Mouse (Mus musculus): ENCODE data around the gene Btrc. TPM values are rescaled to one million over a fixed set of nuclear protein-coding genes. Genes with fewer than 3 reads are reported as not detected.

Gene Btrc
- polyA plus RNA-seq, 1 experiment = 5.0 TPM

DNA sequence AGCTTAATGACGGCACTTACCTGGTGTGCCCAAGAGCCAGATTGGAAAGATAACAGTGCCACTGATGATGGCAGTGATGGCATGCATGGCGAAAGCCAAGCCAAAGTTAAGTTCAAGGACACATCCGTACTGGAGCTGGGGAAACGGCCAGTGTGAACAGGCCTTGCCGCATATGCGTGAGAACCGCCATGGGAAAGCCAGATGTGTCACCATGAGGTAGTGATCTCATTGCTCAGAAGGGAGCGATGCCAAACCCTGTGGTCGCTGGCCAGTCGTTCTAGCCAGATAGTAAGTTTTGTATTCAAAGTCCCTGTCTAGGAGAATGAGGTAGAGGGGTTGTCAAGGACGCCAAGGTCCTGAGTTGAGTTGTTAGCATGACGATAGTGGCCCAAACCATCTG is 152.7 kb downstream of the Btrc start:
- peaks cover 87% of the 10 kb centered on the region for H3K36me3 ChIP-seq (replicated peaks; ENCODE audit: low read length)

DNA sequence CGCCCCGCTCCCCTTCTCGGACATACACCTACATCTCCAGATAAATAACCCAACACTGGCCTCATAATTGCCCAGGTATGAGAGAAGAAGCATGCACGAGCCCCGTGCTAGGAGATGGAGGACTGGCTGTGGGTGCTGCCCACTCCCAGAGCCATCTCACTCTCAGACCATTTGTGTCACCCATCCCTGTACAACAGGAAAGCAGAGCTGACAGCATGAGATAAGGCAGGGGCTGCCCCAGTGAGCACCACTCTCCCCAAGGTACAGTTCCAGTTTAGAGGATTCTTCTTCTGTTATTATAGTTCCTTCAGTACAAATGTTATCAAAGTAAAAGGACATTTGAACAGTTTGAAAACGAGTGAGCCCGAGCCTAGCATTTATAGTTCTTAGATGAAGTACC is 163.8 kb downstream of the Btrc start:
- peaks cover 5% of the 10 kb centered on the region for H3K27me3 ChIP-seq (replicated peaks)
- no peak for TF ChIP-seq GATA1 (IDR thresholded peaks at IDR 0.05; ENCODE audit: borderline replicate concordance, low read length)
- no peak for TF ChIP-seq FLI1 (IDR thresholded peaks at IDR 0.05; ENCODE audit: low read length)
- no peak overlapping the region for H3K4me3 ChIP-seq (replicated peaks)
- no peaks in the 10 kb centered on the region for H3K9me3 ChIP-seq
- peaks cover 38% of the 10 kb centered on the region for H3K4me1 ChIP-seq
- peaks cover 63% of the 10 kb centered on the region for H3K36me3 ChIP-seq (replicated peaks; ENCODE audit: low read length)

More for the DNA sequence above, 152.7 kb downstream of the Btrc start:
- H3K9me3 ChIP-seq = no peaks in the 10 kb centered on the region
- no peak overlapping the region for H3K4me3 ChIP-seq (replicated peaks)
- TF ChIP-seq GATA1 (IDR thresholded peaks at IDR 0.05; ENCODE audit: borderline replicate concordance, low read length) (no peak), FLI1 (IDR thresholded peaks at IDR 0.05; ENCODE audit: low read length) (no peak)
- H3K27me3 ChIP-seq (replicated peaks) = no peaks in the 10 kb centered on the region
- H3K4me1 ChIP-seq = no peaks in the 10 kb centered on the region

DNA sequence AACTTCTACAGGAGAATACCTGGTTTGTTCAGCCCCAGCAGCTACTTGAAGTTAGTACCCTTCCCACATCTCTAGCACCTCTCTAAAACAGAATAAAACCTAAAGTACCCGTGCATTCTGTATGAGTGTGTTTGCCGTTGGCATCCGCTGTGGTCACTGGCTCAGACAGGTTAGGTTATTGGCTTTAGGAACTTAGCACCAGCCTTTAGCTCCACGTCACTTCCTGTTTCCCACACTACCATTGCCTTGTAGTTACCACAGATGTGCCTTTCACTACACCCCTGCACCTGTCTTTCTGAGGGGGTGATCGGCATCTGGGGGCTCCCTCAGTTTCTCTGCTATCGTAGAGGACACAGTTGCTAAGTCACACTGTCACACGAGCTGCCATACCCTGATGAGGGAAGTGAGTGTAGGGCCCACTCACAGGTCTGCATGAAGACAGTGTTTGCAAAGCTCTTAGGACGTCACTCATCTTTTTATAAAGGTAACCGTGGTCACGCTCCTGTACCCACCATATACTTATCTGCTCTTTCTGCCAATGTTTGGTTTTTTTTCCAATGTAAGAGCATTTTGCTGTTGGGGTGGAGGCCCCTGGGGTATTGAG is 164.5 kb downstream of the Btrc start:
- H3K27me3 ChIP-seq (replicated peaks) = peaks cover 6% of the 10 kb centered on the region
- no peaks in the 10 kb centered on the region for H3K9me3 ChIP-seq
- H3K4me3 ChIP-seq (replicated peaks) = no peak overlapping the region
- TF ChIP-seq GATA1 (IDR thresholded peaks at IDR 0.05; ENCODE audit: borderline replicate concordance, low read length) (no peak), FLI1 (IDR thresholded peaks at IDR 0.05; ENCODE audit: low read length) (no peak)
- H3K4me1 ChIP-seq = peaks cover 38% of the 10 kb centered on the region
- peaks cover 58% of the 10 kb centered on the region for H3K36me3 ChIP-seq (replicated peaks; ENCODE audit: low read length)

DNA sequence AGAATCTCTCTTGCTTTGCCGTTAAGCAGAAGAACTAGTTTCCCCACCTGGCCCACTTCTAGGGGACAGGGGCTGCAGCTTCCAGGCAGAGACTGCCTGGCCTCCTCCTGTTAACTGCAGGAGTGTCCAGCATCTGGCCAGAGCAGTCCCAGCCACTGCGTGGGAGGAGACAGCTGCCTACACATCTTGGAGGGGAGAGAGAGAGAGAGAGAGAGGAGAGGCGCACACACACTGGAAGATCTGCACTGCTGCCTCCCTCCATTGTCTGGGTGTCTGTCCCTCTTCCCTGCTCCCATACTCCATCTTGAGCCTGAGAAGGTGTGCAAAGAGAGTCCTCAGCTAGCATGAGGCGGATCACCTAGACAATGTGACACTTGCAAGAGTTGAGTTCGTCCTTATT is 165.8 kb downstream of the Btrc start:
- peaks cover 9% of the 10 kb centered on the region for H3K27me3 ChIP-seq (replicated peaks)
- H3K4me1 ChIP-seq = peaks cover 38% of the 10 kb centered on the region
- TF ChIP-seq FLI1 (IDR thresholded peaks at IDR 0.05; ENCODE audit: low read length) (no peak), GATA1 (IDR thresholded peaks at IDR 0.05; ENCODE audit: borderline replicate concordance, low read length) (no peak)
- peaks cover 52% of the 10 kb centered on the region for H3K36me3 ChIP-seq (replicated peaks; ENCODE audit: low read length)
- no peak overlapping the region for H3K4me3 ChIP-seq (replicated peaks)
- H3K9me3 ChIP-seq = no peaks in the 10 kb centered on the region

DNA sequence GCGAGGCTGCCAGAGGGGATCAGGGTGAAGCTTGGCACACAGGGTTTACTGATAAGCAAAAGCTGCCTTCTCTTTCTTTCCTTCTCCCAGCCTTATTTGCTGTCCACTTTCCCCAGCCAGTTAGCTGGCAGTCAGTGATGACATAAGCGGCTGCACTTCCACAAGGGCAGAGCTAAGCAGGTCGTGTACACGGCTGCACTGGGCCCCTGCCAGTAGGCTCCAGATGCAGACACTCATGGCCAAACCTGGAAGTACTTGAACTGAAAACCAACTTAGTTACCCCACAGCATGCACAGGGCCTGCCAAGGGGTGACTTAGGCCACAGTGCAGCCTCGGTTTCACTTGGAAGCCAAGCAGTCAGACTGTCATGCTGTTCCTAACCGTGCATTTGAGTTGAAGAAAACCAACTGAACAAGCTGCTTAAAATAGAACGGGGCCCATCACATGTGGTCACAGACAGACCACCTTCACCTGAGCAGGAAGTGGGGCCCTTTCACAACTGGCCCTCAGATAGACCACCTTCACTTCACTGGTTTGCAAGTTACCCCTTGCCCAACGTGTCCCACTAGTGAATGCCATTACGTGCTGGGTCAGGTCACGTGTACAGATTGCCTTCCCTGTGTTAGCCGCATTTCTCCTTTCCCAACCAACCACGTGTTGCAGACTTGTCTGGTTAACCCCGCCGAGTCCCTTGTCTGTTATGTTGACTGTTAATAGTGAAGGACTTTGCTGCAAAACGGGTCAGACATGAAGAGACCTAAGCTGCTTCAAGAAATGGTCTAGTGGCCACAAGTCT is 166.9 kb downstream of the Btrc start:
- Histone ChIP-seq H3K36me3 (replicated peaks; ENCODE audit: low read length) (peaks cover 50% of the 10 kb centered on the region), H3K27me3 (replicated peaks) (peaks cover 11% of the 10 kb centered on the region), H3K9me3 (no peaks in the 10 kb centered on the region), H3K4me1 (peaks cover 38% of the 10 kb centered on the region), H3K4me3 (replicated peaks) (no peak overlapping the region)
- TF ChIP-seq GATA1 (IDR thresholded peaks at IDR 0.05; ENCODE audit: borderline replicate concordance, low read length) = no peak

DNA sequence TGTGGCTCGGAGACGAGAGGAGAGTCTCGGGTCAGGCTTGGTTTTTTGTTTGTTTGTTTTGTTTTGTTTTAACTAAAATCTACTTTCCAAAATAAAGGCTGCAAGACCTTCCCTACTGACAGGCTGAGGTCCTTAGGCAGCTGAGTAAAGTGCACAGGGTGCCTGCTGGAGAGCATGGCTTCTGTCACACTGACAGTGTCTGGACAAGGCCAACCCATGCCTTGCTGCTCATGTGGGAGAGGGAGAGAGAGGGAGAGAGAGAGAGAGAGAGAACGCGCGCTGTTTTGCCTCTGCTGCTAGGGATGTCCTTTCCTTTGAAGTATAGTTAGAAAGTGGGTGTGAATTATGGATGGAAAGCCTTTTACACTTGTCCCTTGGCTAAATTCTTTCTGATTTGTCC is 168.0 kb downstream of the Btrc start:
- Histone ChIP-seq H3K4me3 (replicated peaks) (no peak overlapping the region), H3K27me3 (replicated peaks) (peaks cover 21% of the 10 kb centered on the region), H3K9me3 (no peaks in the 10 kb centered on the region), H3K4me1 (peaks cover 34% of the 10 kb centered on the region), H3K36me3 (replicated peaks; ENCODE audit: low read length) (peaks cover 46% of the 10 kb centered on the region)
- TF ChIP-seq FLI1 (IDR thresholded peaks at IDR 0.05; ENCODE audit: low read length) (no peak), GATA1 (IDR thresholded peaks at IDR 0.05; ENCODE audit: borderline replicate concordance, low read length) (no peak)

DNA sequence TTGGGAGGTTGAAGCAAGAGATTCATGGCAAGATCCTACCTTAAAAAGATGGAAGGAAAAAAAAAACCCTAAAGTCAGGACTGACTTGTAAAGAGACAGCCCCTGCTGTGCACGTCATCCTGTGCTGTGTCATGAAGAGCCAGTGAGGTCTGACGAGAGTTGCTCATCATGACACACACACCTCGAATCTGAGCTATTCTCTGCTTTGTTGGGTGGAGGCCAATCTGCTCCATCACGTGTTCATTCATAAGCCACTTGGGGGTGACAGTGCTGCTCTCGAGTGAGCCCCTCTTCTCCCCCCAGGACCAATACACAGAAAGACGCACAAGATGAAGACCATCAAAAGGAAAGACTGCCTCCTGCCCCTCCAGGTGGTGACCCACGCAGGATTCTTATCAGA is 170.1 kb downstream of the Btrc start:
- Histone ChIP-seq H3K4me1 (peaks cover 27% of the 10 kb centered on the region), H3K9me3 (no peaks in the 10 kb centered on the region), H3K36me3 (replicated peaks; ENCODE audit: low read length) (peaks cover 25% of the 10 kb centered on the region), H3K4me3 (replicated peaks) (no peak overlapping the region), H3K27me3 (replicated peaks) (peaks cover 24% of the 10 kb centered on the region)
- TF ChIP-seq FLI1 (IDR thresholded peaks at IDR 0.05; ENCODE audit: low read length) = no peak
- TF ChIP-seq GATA1 (IDR thresholded peaks at IDR 0.05; ENCODE audit: borderline replicate concordance, low read length) = no peak

- H3K27me3 ChIP-seq (replicated peaks) = peaks cover 35% of the 10 kb centered on the region
- H3K9me3 ChIP-seq = no peaks in the 10 kb centered on the region
- H3K4me1 ChIP-seq = peaks cover 17% of the 10 kb centered on the region
- H3K4me3 ChIP-seq (replicated peaks) = no peak overlapping the region
- TF ChIP-seq GATA1 (IDR thresholded peaks at IDR 0.05; ENCODE audit: borderline replicate concordance, low read length) (no peak), FLI1 (IDR thresholded peaks at IDR 0.05; ENCODE audit: low read length) (no peak)
- H3K36me3 ChIP-seq (replicated peaks; ENCODE audit: low read length) = peaks cover 9% of the 10 kb centered on the region
Observed at GRCm38 (mm10) chr19:45535214-45535735, 171.7 kb downstream of the Btrc start.

DNA sequence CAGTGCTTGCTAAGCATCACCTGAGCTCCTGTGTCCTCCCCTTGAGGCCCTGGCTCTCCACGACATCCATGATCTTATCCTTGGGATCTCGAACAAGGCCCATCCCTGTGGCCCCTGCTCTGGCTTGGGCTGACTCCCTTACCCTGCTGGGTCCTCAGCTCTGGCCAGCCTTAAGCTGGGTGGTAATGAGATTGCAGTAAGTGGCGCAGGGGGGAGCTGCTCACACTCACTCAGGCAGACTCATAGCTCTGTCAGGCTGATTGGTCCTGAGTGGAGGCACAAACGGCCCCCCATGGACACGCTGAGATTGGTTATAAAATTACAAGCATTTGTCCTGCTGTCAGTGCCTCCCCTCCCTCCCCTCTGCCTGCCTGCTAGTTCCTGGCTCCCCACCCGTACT is 172.4 kb downstream of the Btrc start:
- H3K4me1 ChIP-seq = peaks cover 11% of the 10 kb centered on the region
- H3K4me3 ChIP-seq (replicated peaks) = no peak overlapping the region
- TF ChIP-seq FLI1 (IDR thresholded peaks at IDR 0.05; ENCODE audit: low read length) = no peak
- no peak for TF ChIP-seq GATA1 (IDR thresholded peaks at IDR 0.05; ENCODE audit: borderline replicate concordance, low read length)
- H3K27me3 ChIP-seq (replicated peaks) = peaks cover 40% of the 10 kb centered on the region
- no peaks in the 10 kb centered on the region for H3K9me3 ChIP-seq
- H3K36me3 ChIP-seq (replicated peaks; ENCODE audit: low read length) = peaks cover 2% of the 10 kb centered on the region

- H3K4me3 ChIP-seq (replicated peaks) = no peak overlapping the region
- peaks cover 51% of the 10 kb centered on the region for H3K27me3 ChIP-seq (replicated peaks)
- H3K4me1 ChIP-seq = peaks cover 22% of the 10 kb centered on the region
- no peak for TF ChIP-seq GATA1 (IDR thresholded peaks at IDR 0.05; ENCODE audit: borderline replicate concordance, low read length)
- TF ChIP-seq FLI1 (IDR thresholded peaks at IDR 0.05; ENCODE audit: low read length) = no peak
- H3K9me3 ChIP-seq = no peaks in the 10 kb centered on the region
- no peaks in the 10 kb centered on the region for H3K36me3 ChIP-seq (replicated peaks; ENCODE audit: low read length)
Observed at GRCm38 (mm10) chr19:45537505-45537904, 174.0 kb downstream of the Btrc start.
